Mouse (Mus musculus) erythroblast, embryonic 14.5 days (primary cell): ENCODE measurements around the gene Prr14l. TPM values are rescaled to one million over a fixed set of nuclear protein-coding genes. Genes with fewer than 3 reads are reported as not detected.
A peak's percentile ranks its signal among the peaks of the same experiment; 100 is the strongest.
"Not testable (repeated sequence)": the region's sequence is repeated elsewhere in the genome, so short reads cannot be mapped to it uniquely, and the experiment has no call there.

Experiments used
- H3K27me3 ChIP-seq: 2 replicates; pipeline ENCODE4 v1.6.1; 2012; ENCODE audit warnings: inconsistent platforms; ENCODE audit not compliant: control insufficient read depth
- H3K36me3 ChIP-seq: 2 replicates; pipeline ENCODE4 v1.6.1; 2012; ENCODE audit warnings: mild to moderate bottlenecking, inconsistent platforms; ENCODE audit not compliant: control insufficient read depth
- H3K4me1 ChIP-seq: 2 replicates; pipeline ENCODE4 v1.6.1; 2012; ENCODE audit warnings: inconsistent platforms; ENCODE audit not compliant: control insufficient read depth
- H3K4me3 ChIP-seq: replicated peaks from 2 replicates; pipeline ENCODE3; 2012; ENCODE audit warnings: moderate library complexity, mild to moderate bottlenecking, inconsistent platforms
- H3K9me3 ChIP-seq: 2 replicates; pipeline ENCODE4 v1.6.1; 2012; ENCODE audit warnings: low read length, inconsistent platforms, mixed read lengths; ENCODE audit not compliant: control insufficient read depth
- GATA1 ChIP-seq: IDR thresholded peaks from 2 replicates; pipeline ENCODE4 v1.6.1; 2012; ENCODE audit warnings: low read length, inconsistent platforms, mixed read lengths
- TAL1 ChIP-seq: IDR thresholded peaks from 3 replicates; pipeline ENCODE4 v1.6.1; 2012; ENCODE audit warnings: low read length, inconsistent platforms, mixed read lengths
- polyA plus RNA-seq: library from polyadenylated mRNA; stranded (reverse); fragments of >175 nt; gene quantifications from 2 replicates; pipeline ENCODE4 v1.2.3, GENCODE M21; 2012

Gene Prr14l
- polyA plus RNA-seq, result 0.12 and 0.75 TPM in 2 replicates

DNA sequence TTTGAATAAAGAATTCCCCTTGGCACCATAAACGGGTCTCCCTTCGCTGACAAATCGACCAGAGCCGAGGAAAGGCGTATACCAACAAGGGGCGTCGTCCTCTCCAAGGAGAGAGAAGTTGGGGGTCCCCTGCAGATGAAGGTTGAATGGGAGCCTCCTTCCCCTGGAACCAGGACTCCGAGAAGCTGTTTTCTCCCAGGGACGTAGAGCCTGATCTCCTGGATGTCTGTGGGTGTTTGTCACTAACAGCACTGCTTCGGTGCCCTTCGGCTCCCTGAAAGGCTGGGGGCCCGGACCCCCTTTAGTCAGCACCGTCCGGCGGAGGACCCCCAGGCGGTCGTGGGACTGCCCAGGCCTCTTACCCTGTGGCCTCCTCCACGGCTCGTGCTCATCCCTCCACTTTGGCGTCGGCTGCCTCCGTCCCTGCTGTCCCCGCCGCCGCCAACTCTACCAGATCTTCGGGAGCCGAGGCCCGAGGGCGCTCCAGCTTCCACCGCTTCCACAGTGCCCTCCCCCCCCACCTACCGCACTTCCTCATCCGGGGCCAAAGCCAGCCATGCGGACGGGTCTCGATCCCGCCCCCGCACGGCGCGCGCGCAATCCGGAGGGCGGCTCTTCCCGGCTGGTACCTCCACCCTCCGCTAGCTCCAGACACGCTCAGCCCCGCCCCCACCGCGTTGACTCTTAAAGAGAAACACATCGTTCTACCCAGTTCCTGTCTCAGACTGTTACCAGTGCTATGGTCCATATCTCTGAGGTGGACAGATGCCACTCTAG lies at the start of gene Prr14l:
Gene Prr14l, minus strand, starts transcription at position 526 of the 777 bp plus-strand sequence.
- H3K27me3 ChIP-seq, result no peaks in the 10 kb centered on the region
- TF ChIP-seq GATA1 (no peak), TAL1 (no peak)
- peaks cover 70% of the 10 kb centered on the region for H3K4me1 ChIP-seq
- peaks cover 2% of the 10 kb centered on the region; the same call in 1 of the 2 replicates for H3K9me3 ChIP-seq
- H3K4me3 ChIP-seq, result peak within 1 kb of the TSS; percentile 97
- peaks cover 22% of the 10 kb centered on the region for H3K36me3 ChIP-seq

DNA sequence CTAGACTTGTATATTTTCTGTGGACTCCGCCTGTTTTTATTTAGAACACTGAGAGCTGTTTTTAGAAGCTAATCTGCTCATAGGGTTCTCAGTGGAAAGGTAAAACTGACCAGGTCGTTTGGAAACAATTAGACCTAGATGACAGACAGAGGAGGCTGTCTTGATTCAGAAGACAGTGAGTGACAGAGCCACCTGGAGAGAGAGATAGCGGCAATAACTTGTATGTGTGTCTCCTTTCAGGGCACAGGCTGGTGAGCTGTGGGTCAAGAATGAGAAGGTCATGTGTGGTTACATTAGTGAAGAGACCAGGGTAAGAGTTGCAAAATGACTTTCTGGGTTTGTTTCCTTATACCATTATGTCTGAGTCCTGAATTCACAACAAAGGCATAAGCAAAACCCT lies 32.7 kb upstream of the Prr14l start:
- TF ChIP-seq GATA1 (no peak), TAL1 (no peak)
- H3K36me3 ChIP-seq, result peaks cover 65% of the 10 kb centered on the region
- no peaks in the 10 kb centered on the region for H3K4me1 ChIP-seq
- H3K27me3 ChIP-seq, result no peaks in the 10 kb centered on the region
- H3K4me3 ChIP-seq, result no peak overlapping the region
- H3K9me3 ChIP-seq, result no peaks in the 10 kb centered on the region

DNA sequence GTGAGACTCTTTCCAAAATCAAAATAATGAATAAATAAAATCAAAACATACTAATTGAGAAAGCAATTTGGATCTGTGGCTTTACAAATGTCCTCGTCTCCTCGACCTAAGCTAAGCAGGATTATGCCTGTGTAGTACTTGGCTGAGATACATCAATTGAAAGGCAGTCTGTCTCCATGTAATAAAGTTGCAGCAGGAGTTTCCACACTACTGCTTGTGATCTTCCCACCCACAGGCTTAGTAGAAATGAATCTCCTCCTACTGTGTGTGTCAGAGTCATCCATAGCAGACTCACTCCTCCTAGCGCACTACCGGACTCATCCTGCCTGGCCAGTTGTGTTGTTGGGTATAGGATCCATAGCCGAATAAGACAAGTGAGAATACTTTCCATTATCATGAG lies 18.3 kb upstream of the Prr14l start:
- H3K36me3 ChIP-seq, result peaks cover 75% of the 10 kb centered on the region
- no peaks in the 10 kb centered on the region for H3K9me3 ChIP-seq
- H3K4me3 ChIP-seq, result no peak overlapping the region
- no peaks in the 10 kb centered on the region for H3K4me1 ChIP-seq
- no peaks in the 10 kb centered on the region for H3K27me3 ChIP-seq
- TF ChIP-seq TAL1 (no peak), GATA1 (no peak)

DNA sequence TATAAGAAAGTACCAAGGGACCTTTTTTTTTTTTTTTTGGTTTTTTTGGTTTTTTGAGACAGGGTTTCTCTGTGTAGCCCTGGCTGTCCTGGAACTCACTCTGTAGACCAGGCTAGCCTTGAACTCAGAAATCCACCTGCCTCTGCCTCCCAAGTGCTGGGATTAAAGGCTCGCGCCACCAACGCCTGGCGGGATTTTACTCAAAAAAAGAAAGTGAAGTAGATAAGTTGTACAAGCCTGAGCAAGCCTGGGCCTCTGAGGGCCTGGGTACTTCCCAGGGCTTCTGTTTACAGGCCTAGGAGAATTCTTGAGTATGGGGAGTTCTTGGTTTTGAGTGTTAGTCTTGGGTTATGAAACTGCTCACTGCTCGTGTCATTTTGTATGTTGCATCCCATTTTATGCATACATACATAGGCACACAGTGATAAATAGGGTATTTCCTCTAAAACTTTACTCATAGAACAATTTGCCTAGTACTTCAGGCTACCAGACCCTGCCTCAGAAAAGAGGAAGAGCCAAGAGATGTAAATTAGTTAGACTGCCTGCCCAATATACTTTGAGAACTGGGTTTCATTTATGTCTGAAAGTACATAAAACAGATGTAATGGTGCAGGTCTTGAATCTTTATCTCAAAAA lies 15.5 kb upstream of the Prr14l start:
- H3K27me3 ChIP-seq, result no peaks in the 10 kb centered on the region
- H3K4me1 ChIP-seq, result peaks cover 3% of the 10 kb centered on the region
- no peak overlapping the region for H3K4me3 ChIP-seq
- no peak for TF ChIP-seq TAL1
- no peak for TF ChIP-seq GATA1
- no peaks in the 10 kb centered on the region for H3K9me3 ChIP-seq
- H3K36me3 ChIP-seq, result peaks cover 77% of the 10 kb centered on the region

DNA sequence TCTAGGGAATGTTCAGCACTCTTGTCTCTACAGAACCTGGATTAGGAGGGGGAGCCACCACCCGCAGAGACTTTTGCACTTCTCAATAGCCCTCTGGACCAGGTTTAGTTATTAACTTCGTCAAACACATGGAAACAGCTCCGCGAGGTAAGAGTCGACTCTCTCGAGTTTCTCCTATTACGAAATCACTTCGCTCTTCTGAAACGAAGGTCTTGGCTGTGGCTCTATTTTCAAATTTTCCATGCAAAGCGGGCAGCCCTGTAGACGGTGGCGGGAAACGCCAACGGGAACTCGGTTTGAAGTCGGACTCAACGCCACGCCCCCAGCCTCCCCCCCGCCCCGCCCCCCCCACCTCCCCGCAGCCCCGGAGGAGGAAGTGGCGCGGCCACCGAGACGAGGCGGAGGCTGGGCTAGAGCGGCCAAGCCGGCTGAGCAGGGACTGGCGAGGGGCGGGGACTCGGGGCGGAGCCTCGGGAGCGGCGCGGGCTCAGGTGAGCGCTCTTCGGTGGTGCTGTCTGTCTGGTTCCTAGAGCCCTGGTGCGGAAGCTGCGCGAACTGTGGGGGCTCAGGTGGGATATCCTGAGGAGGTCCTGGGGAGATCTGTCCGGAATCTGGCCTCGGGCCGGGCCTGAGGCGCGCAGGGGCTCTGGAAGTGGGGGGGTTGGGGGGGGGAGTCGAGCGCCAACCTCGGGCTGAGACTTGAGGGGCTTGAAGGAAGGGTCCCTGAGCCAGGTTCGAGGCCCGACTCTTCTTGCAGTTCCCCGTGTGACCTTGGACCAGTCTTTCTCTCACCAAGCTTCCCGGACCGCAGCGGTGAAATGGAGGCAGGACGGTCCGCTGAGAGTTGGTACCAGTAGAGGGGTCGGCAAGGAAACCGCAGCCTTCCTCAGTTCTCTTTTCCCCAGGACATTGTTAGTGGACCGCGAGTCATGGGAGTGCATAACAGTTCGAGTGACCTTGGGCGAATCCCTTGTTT lies 9.5 kb upstream of the Prr14l start, which contains the start of gene Depdc5:
Gene Depdc5, plus strand, starts transcription at position 449 of the 976 bp plus-strand sequence.
- Histone ChIP-seq H3K9me3 (no peaks in the 10 kb centered on the region), H3K36me3 (peaks cover 32% of the 10 kb centered on the region), H3K4me1 (peaks cover 30% of the 10 kb centered on the region), H3K27me3 (no peaks in the 10 kb centered on the region), H3K4me3 (peak within 1 kb of the TSS; percentile 97)
- TF ChIP-seq TAL1, result no peak
- no peak for TF ChIP-seq GATA1

DNA sequence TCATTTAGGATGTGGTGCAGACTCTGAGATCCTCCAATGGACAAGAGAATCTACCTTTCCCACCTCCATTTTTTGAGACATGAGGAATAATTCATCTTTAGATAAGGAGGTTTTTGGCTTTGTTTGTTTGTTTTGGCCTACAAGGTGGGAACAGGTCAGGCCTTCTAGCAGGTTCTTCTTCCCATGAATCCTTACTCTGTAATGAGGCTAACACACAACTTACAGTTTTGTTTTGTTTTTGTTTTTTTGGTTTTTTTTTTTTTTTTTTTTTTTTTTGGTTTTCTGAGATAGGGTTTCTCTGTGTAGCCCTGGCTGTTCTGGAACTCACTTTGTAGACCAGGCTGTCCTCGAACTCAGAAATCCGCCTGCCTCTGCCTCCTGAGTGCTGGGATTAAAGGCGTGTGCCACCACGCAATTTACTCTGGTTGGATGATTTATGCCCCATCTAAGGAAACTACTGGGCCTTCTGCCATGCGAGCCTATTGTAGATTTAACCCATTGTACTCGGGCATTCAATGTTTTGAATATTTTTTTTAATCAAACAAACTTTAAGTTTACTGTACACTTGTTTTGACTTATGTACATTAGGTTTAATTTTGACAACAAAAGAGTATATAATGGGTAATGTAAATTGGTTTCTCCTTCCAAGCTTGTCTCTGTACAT lies 8.5 kb upstream of the Prr14l start:
- H3K27me3 ChIP-seq, result no peaks in the 10 kb centered on the region
- peak overlapping the region; percentile 97 for H3K4me3 ChIP-seq
- peaks cover 36% of the 10 kb centered on the region for H3K4me1 ChIP-seq
- H3K9me3 ChIP-seq, result no peaks in the 10 kb centered on the region
- peaks cover 23% of the 10 kb centered on the region for H3K36me3 ChIP-seq
- TF ChIP-seq TAL1 (no peak), GATA1 (no peak)

DNA sequence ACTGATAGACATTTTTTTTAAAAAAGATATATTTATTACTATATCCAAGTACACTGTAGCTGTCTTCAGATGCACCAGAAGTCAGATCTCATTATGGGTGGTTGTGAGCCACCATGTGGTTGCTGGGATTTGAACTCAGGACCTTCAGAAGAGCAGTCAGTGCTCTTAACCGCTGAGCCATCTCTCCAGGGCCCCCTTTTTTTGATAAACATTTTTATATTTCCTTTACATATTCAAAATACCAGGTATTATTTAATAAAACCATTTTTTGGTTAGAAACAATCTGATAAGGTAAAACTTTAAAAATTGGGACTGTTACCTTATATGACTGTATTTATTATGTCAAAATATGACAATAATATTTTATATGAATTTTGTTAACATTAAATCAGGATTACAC lies 7.0 kb upstream of the Prr14l start:
- H3K9me3 ChIP-seq, result no peaks in the 10 kb centered on the region
- H3K4me1 ChIP-seq, result peaks cover 47% of the 10 kb centered on the region
- H3K36me3 ChIP-seq, result peaks cover 8% of the 10 kb centered on the region
- H3K4me3 ChIP-seq, result no peak overlapping the region
- H3K27me3 ChIP-seq, result no peaks in the 10 kb centered on the region
- TF ChIP-seq GATA1 (no peak), TAL1 (no peak)

DNA sequence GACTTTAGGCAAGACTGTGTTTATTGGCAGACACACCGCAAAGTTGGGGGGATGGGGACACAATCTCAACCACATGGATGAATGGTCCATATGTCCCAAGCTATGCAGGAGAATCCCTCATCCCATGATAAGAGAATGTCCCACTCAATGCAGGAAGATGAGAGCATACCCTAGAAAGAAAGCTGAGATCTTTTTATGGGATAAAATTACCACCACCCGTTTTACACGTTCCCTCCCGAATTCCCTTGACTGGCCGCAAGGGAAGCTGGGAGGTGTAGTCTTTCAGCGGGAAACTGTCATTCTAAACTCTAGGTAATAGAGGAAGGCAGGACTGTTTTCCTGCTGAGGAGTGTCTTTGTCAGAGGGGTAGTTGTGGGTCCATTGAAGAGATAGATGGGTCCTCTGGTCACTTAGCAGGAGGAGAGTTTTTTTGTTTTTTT lies 3.7 kb upstream of the Prr14l start:
- Histone ChIP-seq H3K4me3 (peak overlapping the region; percentile 60), H3K27me3 (no peaks in the 10 kb centered on the region), H3K36me3 (no peaks in the 10 kb centered on the region), H3K9me3 (no peaks in the 10 kb centered on the region), H3K4me1 (peaks cover 52% of the 10 kb centered on the region)
- TF ChIP-seq TAL1, result no peak
- no peak for TF ChIP-seq GATA1

DNA sequence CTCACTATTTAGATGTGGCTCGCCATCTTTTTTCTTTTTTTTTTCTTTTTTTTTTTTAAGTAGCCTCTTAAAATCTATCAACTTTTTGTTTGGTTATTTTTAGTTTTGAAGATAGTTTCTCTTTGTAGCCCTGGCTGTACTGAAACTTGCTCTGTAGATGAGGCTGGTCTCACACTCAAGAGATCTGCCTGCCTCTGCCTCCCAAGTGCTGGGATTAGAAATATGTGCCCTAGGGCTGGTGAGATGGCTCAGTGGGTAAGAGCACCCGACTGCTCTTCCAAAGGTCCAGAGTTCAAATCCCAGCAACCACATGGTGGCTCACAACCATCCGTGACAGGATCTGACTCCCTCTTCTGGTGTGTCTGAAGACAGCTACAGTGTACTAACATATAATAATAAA lies 1.2 kb upstream of the Prr14l start:
- not testable (repeated sequence) for H3K27me3 ChIP-seq, H3K9me3 ChIP-seq, H3K4me3 ChIP-seq
- Histone ChIP-seq H3K36me3 (peaks cover 18% of the 10 kb centered on the region), H3K4me1 (peaks cover 62% of the 10 kb centered on the region)
